Mouse (Mus musculus) embryonic facial prominence, embryonic 15.5 days (tissue): ENCODE data around the gene Kcnh1. TPM values are rescaled to one million over a fixed set of nuclear protein-coding genes. Genes with fewer than 3 reads are reported as not detected.

Experiments
- ATAC-seq: fragments of 200-750 bp; cut with Nextera tagmentation; 2 replicates; pipeline ENCODE4 v1.8.0; 2017; ENCODE audit warnings: low read depth, moderate TSS enrichment; ENCODE audit not compliant: insufficient number of reproducible peaks, low FRiP score, low TSS enrichment
- H3K27ac ChIP-seq: fragments of 300-500 bp; sonication (generic); replicated peaks from 2 replicates; pipeline ENCODE4 v1.5.1; 2015; ENCODE audit warnings: mild to moderate bottlenecking, inconsistent platforms
- H3K27me3 ChIP-seq: fragments of 300-500 bp; sonication (generic); 2 replicates; pipeline ENCODE4 v1.6.1; 2015; ENCODE audit warnings: inconsistent platforms
- H3K36me3 ChIP-seq: fragments of 300-500 bp; sonication (generic); 2 replicates; pipeline ENCODE4 v1.6.1; 2015; ENCODE audit warnings: mild to moderate bottlenecking, inconsistent platforms
- H3K4me1 ChIP-seq: fragments of 300-500 bp; sonication (generic); 2 replicates; pipeline ENCODE4 v1.6.1; 2015; ENCODE audit warnings: inconsistent platforms
- H3K4me2 ChIP-seq: fragments of 300-500 bp; sonication (generic); replicated peaks from 2 replicates; pipeline ENCODE4 v1.6.1; 2015; ENCODE audit warnings: mild to moderate bottlenecking, inconsistent platforms
- H3K4me3 ChIP-seq: fragments of 300-500 bp; sonication (generic); replicated peaks from 2 replicates; pipeline ENCODE4 v1.5.1; 2015; ENCODE audit warnings: mild to moderate bottlenecking, inconsistent platforms
- H3K9ac ChIP-seq: fragments of 300-500 bp; sonication (generic); 2 replicates; pipeline ENCODE4 v1.6.1; 2015; ENCODE audit warnings: inconsistent platforms
- H3K9me3 ChIP-seq: fragments of 300-500 bp; sonication (generic); replicated peaks from 2 replicates; pipeline ENCODE4 v1.6.1; 2016; ENCODE audit warnings: inconsistent platforms
- WGBS: fragments of 180-500 bp; shearing (Covaris S2); methylation state at CpG from one replicate; pipeline ENCODE4 v1.1.7; 2015; 5-methylcytosine and 5-hydroxymethylcytosine counted together
- polyA plus RNA-seq: library from polyadenylated mRNA; unstranded; fragments of >200 nt; fragmentation: Nextera tagmentation; extraction: Ambion mirVana; gene quantifications from 2 replicates; pipeline ENCODE4 v1.2.1, GENCODE M21; 2015

Kcnh1 gene
- polyA plus RNA-seq, 1 experiment from 2014 or later: 1.7 TPM

DNA sequence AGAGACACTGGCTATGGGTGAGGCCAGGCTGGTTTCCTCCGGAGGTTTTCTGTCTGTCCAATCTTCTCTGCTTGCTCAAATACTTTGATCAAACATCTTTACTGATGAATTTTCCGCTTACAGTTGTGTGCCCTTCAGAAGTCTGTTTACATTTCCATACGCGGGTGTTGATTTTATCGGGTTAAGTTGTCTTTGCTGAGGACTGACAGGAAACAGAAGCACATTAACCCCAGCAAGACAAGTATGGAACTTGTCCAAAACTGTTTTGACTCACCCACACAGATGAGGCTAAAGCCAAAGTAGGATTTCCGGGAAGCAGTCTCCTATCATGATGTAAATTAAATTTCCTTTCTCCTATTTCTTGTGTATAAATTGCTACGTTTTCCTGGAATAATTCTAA lies 286.1 kb downstream of the Kcnh1 start:
- Histone ChIP-seq H3K27me3 (no peaks in the 10 kb centered on the region), H3K4me2 (no peak overlapping the region), H3K9ac (no peak overlapping the region), H3K4me1 (no peaks in the 10 kb centered on the region), H3K4me3 (no peak overlapping the region), H3K36me3 (no peaks in the 10 kb centered on the region), H3K27ac (no peak overlapping the region), H3K9me3 (no peaks in the 10 kb centered on the region)
- 42% methylated on average over 7 of the region's 7 CpGs for WGBS
- no peak for ATAC-seq

DNA sequence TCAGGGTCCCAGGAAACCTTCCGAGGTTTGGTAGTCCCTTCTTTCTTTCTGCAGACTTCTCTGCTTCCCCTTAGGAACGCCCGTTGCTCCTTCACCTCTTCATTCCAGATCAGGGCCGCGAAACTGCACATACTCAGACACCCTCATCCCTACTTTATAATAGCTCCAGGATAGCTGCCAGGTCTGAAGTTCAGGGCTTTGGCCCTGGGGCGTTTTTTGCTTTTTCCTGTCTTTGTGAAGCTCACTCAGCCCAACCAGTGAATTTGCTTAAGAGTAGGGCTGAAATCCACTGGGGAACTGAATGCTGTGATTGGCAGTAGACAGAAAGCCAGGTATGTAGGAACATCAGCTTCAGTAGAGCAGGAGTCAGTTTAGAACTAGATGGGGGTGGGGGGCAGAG lies 287.0 kb downstream of the Kcnh1 start:
- 53% methylated on average over 6 of the region's 6 CpGs for whole genome bisulfite sequencing
- no peak overlapping the region for H3K27ac ChIP-seq

DNA sequence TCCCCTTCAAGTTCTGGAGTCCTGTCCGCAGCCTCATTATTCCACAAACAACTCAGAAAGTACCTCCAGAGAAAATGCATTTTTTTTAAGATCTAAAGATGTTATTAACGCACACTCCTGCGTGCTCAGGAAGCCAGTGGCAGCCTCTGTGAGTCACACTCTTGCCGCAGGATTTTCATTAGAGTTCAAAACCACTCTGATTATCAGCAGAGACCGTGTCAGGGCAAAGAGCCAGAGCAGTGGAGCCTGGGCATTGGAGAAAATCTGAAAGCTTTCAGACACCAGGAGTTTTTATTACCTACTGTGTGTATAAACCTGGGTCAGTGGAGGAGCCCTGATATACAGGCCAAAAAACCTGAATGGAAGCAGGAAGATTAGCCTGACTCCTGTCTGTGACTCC lies 287.6 kb downstream of the Kcnh1 start:
- H3K4me2 ChIP-seq: no peak overlapping the region
- H3K4me3 ChIP-seq: no peak overlapping the region
- H3K4me1 ChIP-seq: no peaks in the 10 kb centered on the region
- H3K27me3 ChIP-seq: no peaks in the 10 kb centered on the region
- 60% methylated on average over 5 of the region's 5 CpGs for WGBS
- no peak overlapping the region for H3K9ac ChIP-seq
- no peak for ATAC-seq
- no peak overlapping the region for H3K27ac ChIP-seq
- H3K9me3 ChIP-seq: no peaks in the 10 kb centered on the region
- no peaks in the 10 kb centered on the region for H3K36me3 ChIP-seq

More for the DNA sequence above, 287.0 kb downstream of the Kcnh1 start:
- no peak overlapping the region for H3K4me2 ChIP-seq
- no peaks in the 10 kb centered on the region for H3K9me3 ChIP-seq
- no peaks in the 10 kb centered on the region for H3K27me3 ChIP-seq
- no peak; the same call in 1 of the 2 replicates for ATAC-seq
- no peak overlapping the region for H3K4me3 ChIP-seq
- H3K4me1 ChIP-seq: no peaks in the 10 kb centered on the region
- no peaks in the 10 kb centered on the region for H3K36me3 ChIP-seq
- H3K9ac ChIP-seq: no peak overlapping the region

- Histone ChIP-seq H3K4me1 (no peaks in the 10 kb centered on the region), H3K4me3 (no peak overlapping the region), H3K4me2 (no peak overlapping the region), H3K36me3 (no peaks in the 10 kb centered on the region), H3K27me3 (no peaks in the 10 kb centered on the region), H3K9me3 (no peaks in the 10 kb centered on the region), H3K27ac (no peak overlapping the region), H3K9ac (no peak overlapping the region)
- 82% methylated on average over 8 of the region's 8 CpGs for WGBS
- ATAC-seq: no peak
Measured at GRCm38 (mm10) chr1:192480072-192480784, 289.7 kb downstream of the Kcnh1 start.

GRCm38 (mm10) chr1:192481446-192481845 lies 290.9 kb downstream of the Kcnh1 start:
- Histone ChIP-seq H3K27ac (no peak overlapping the region), H3K36me3 (no peaks in the 10 kb centered on the region), H3K4me3 (no peak overlapping the region), H3K27me3 (no peaks in the 10 kb centered on the region), H3K9me3 (no peaks in the 10 kb centered on the region), H3K4me1 (no peaks in the 10 kb centered on the region), H3K9ac (no peak overlapping the region), H3K4me2 (no peak overlapping the region)
- no peak for ATAC-seq

- Histone ChIP-seq H3K4me3 (no peak overlapping the region), H3K9me3 (no peaks in the 10 kb centered on the region), H3K36me3 (no peaks in the 10 kb centered on the region), H3K4me1 (no peaks in the 10 kb centered on the region), H3K27me3 (no peaks in the 10 kb centered on the region), H3K27ac (no peak overlapping the region), H3K4me2 (no peak overlapping the region), H3K9ac (no peak overlapping the region)
- WGBS: 67% methylated on average over 3 of the region's 3 CpGs
- no peak for ATAC-seq
Measured at GRCm38 (mm10) chr1:192485030-192485429, 294.5 kb downstream of the Kcnh1 start.

DNA sequence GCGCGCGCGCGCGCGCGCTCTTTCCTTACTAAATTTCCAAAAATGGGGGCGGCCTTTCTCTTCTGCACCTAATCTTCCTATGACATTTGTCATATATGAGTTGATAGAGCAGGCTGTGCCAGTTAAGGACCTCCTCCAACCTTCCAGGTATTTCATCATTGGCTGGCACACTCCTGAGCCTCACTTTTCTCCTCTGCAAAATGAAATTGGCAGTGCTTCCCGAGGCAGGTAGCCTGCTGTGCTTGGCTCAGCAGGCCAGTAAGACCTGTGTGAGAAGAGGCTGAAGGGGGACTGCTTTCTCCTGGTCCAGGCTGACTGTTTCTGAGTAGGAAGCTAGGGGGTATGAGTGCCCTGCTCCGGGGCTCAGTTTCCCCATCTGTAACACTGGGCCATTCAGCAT lies 297.0 kb downstream of the Kcnh1 start:
- no peak overlapping the region for H3K4me3 ChIP-seq
- H3K9me3 ChIP-seq: no peaks in the 10 kb centered on the region
- H3K4me2 ChIP-seq: no peak overlapping the region
- H3K36me3 ChIP-seq: no peaks in the 10 kb centered on the region
- H3K27ac ChIP-seq: no peak overlapping the region
- no peak for ATAC-seq
- 93% methylated on average over 11 of the region's 11 CpGs for WGBS
- no peak overlapping the region for H3K9ac ChIP-seq
- H3K27me3 ChIP-seq: no peaks in the 10 kb centered on the region
- no peaks in the 10 kb centered on the region for H3K4me1 ChIP-seq

- H3K9me3 ChIP-seq: no peaks in the 10 kb centered on the region
- H3K9ac ChIP-seq: no peak overlapping the region
- WGBS: 66% methylated on average over 13 of the region's 13 CpGs
- no peak overlapping the region for H3K4me3 ChIP-seq
- ATAC-seq: no peak
- no peak overlapping the region for H3K4me2 ChIP-seq
- H3K36me3 ChIP-seq: no peaks in the 10 kb centered on the region
- H3K27ac ChIP-seq: no peak overlapping the region
- H3K4me1 ChIP-seq: no peaks in the 10 kb centered on the region
- H3K27me3 ChIP-seq: no peaks in the 10 kb centered on the region
Measured at GRCm38 (mm10) chr1:192489908-192490825, 299.6 kb downstream of the Kcnh1 start.

- no peaks in the 10 kb centered on the region for H3K9me3 ChIP-seq
- 75% methylated on average over 2 of the region's 2 CpGs for WGBS
- ATAC-seq: no peak
- H3K27me3 ChIP-seq: no peaks in the 10 kb centered on the region
- no peak overlapping the region for H3K27ac ChIP-seq
- H3K36me3 ChIP-seq: no peaks in the 10 kb centered on the region
- no peaks in the 10 kb centered on the region for H3K4me1 ChIP-seq
- no peak overlapping the region for H3K4me3 ChIP-seq
- H3K9ac ChIP-seq: no peak overlapping the region
- no peak overlapping the region for H3K4me2 ChIP-seq
Measured at GRCm38 (mm10) chr1:192497505-192497904, 306.9 kb downstream of the Kcnh1 start.

GRCm38 (mm10) chr1:192502016-192502415 lies 311.4 kb downstream of the Kcnh1 start:
- Histone ChIP-seq H3K36me3 (no peaks in the 10 kb centered on the region), H3K27me3 (no peaks in the 10 kb centered on the region), H3K4me1 (no peaks in the 10 kb centered on the region), H3K9ac (no peak overlapping the region), H3K9me3 (no peaks in the 10 kb centered on the region), H3K4me3 (no peak overlapping the region), H3K4me2 (no peak overlapping the region), H3K27ac (no peak overlapping the region)
- 73% methylated on average over 9 of the region's 9 CpGs for WGBS
- ATAC-seq: no peak

- no peak for ATAC-seq
- no peak overlapping the region for H3K4me3 ChIP-seq
- H3K4me1 ChIP-seq: no peaks in the 10 kb centered on the region
- no peak overlapping the region for H3K9ac ChIP-seq
- no peaks in the 10 kb centered on the region for H3K36me3 ChIP-seq
- no peaks in the 10 kb centered on the region for H3K27me3 ChIP-seq
- H3K27ac ChIP-seq: no peak overlapping the region
- no peaks in the 10 kb centered on the region for H3K9me3 ChIP-seq
- H3K4me2 ChIP-seq: no peak overlapping the region
Measured at GRCm38 (mm10) chr1:192502835-192503234, 312.3 kb downstream of the Kcnh1 start.
